Mouse (Mus musculus) urinary bladder, postnatal 4 days (tissue): ENCODE results near the gene Hsd17b11.
"Not testable (repeated sequence)": the region's sequence is repeated elsewhere in the genome, so short reads cannot be mapped to it uniquely, and the experiment has no call there.

Source experiments
- DNase-seq, 2 experiments: peaks; one replicate each; pipeline ENCODE4 v3.0.0; 2021 to 2022; ENCODE audit warnings: low spot score in 2 of 2

Gene Hsd17b11

GRCm38 (mm10) chr5:103980705-103981560, 40.8 kb downstream of the Hsd17b11 start:
- no peak for DNase-seq

- no peak for DNase-seq
Measured at GRCm38 (mm10) chr5:103977907-103978570, 43.7 kb downstream of the Hsd17b11 start.

GRCm38 (mm10) chr5:103977297-103977696, 44.4 kb downstream of the Hsd17b11 start, which contains the start of gene Hsd17b13:
TSS of gene Hsd17b13 (minus strand) at chr5:103977410.
- no peak for DNase-seq

GRCm38 (mm10) chr5:103975736-103976135, 46.0 kb downstream of the Hsd17b11 start:
- DNase-seq, result no peak

GRCm38 (mm10) chr5:103972801-103973200, 48.9 kb downstream of the Hsd17b11 start:
- no peak for DNase-seq

- DNase-seq, result no peak
Measured at GRCm38 (mm10) chr5:103972379-103972778, 49.3 kb downstream of the Hsd17b11 start.

DNA sequence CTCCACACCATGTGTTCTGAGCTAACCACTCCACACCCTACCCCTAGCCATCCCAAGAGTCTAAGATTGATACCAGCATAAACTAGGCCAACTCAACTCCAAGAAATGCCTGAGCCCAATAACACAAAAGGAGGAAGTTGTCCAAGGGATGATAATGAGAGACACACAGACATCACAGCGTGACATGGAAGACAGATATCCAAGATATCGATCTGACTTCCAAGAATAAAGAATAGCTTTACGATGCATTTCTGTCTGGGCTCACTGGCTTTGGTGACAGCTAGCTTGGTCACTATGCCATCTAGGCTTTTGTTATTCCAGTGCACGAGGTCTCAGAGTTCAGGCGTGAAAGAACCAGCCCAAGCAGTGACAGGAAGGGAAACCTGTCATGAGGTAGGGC, 50.7 kb downstream of the Hsd17b11 start:
- DNase-seq, result no peak

DNA sequence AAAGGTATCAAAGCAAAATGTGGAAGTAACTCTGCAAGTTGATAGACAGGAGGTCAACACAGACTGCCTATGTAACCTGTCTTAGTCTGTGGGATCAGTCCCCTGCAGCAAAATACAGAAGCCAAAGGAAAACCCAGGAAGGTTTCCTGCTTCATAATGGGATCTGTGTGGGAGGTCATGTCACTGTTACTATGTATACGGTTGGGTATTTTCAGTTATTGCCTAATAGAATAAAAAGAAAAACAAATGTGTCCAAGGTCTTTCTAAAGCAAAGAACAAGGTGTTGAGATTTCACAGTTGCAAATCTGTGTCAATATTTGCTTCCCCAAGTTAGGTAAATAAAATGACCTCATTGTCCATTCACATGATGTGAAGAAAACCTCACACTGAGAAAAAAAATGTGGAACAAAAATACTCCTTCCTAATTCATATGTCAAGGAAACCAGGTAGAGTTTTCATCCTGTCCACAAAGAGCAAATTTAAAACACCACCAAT, 58.7 kb downstream of the Hsd17b11 start:
- DNase-seq, result no peak

GRCm38 (mm10) chr5:103954638-103955037, 67.1 kb downstream of the Hsd17b11 start:
- DNase-seq, result no peak

DNA sequence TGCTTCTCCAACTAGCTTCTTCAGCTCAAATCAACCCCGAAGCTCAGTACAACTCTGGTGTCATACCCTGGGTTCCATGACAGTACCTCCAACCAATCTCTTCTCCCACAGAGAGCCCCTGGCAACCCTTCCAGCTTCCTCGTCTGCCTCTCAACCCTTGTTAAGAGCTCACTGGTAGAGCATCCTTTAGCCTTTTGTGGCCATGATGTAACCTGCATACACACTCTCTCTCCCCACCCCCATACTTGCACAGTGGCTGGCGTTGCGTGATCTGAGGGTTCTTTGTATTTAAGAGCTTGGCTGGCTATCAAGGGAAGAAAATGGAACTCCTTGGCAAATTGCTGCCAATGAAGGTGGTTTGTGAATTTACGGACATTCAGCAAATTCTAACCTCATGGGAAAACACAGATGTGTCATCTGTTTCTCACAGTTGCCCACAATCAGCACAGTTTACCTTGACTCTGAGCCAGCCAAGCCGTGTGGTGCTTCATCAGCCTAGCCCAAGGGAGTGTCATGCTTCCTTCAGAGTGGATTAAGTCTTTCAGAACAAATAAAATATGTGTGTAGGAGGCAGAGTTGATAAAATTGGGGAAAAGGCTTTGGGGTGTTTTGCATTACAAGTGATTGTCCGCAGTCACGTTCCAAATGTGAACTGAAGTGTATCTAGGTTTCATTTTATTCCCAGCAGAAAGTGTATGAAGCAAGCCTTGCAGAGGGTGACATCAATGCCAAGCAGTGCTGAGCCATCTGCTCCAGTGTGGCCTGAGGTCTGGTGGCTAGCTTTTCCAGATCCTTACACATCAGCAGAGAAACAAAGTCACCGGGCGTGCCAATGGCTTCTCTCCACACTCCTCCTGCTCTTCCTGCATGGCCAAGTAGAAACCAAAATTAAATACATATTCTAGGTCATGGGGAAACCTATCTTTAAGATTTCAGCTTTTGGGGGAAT, 68.3 kb downstream of the Hsd17b11 start:
- DNase-seq, result no peak

DNA sequence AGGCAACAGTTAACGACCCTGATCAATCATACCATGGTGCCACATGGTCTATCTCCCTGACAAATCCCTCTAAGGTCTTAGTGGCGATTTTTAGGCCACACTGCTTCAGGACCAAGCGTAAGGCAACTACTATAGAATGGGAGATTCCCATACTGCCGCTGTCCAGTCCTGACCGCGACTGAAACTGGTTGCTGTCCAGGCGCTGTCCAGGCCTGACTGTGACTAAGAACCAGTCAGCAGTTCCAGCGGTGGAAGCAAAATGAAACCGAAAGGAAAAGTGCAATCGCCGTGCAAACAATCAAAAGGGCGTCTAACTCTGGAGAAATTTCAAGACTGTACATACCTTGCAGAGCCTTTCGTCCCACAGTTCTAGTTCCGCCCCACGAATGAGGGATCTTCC, 71.6 kb downstream of the Hsd17b11 start:
- DNase-seq, result not testable (repeated sequence)

- no peak for DNase-seq
Measured at GRCm38 (mm10) chr5:103943183-103943582, 78.5 kb downstream of the Hsd17b11 start.

DNA sequence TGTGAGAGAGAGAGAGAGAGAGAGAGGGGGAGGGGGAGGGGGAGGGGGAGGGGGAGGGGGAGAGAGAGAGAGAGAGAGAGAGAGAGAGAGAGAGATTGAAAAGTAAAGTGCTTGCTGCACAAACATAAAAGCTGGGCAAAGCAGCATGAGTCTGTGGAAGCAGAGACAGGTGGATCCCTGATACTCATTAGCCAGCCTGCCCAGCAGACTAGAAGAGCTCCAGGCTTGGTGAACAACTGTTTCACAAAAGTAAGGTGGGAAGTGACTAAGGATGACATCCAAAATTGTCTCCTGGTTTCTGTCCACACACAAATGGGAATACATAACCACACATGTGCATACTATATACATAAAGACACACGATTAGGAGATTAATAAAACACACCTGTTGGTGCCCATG, 81.9 kb downstream of the Hsd17b11 start:
- DNase-seq, result no peak
